Mouse (Mus musculus) skeletal muscle tissue, adult 2 months (tissue): ENCODE measurements around the gene Lyst.
A peak's percentile ranks its signal among the peaks of the same experiment; 100 is the strongest.

ENCODE experiments used
- DNase-seq: peaks from one replicate; pipeline ENCODE4 v3.0.0-alpha.2; 2012; ENCODE audit warnings: low read depth, low spot score

Lyst gene

DNA sequence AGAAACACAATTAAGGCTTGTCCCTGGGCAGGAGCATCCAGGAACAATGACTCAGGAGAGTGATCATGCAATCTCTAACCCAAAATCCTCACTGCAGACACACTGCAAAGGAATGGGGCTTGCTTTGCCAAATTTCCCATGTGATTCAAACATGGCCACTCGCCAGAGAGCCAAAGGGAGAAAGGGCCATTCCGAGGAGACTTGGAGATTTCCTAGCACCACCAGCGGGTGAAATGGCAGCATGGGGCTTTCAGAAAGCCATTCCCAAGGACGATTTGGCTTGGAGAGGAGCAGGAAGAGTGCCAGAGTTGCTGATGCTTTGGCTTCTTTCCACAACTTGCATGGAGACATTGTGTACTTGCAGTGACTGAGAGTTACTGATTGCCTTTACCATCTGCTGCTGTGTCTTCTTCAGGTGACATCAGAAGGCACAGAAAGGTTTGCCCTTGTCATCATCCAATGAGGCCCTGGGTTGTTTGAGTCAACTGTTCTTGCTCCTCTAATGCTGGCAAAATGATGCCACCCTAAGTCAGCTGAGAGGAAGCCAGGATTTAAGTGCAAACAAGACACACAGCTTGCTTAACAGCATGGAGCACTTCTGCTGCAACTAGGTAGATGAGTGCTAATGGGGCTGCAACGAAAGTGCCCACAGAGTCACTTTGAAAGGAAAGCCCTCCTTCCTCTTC is 16.5 kb upstream of the Lyst start:
- peak; percentile 83 for DNase-seq

DNA sequence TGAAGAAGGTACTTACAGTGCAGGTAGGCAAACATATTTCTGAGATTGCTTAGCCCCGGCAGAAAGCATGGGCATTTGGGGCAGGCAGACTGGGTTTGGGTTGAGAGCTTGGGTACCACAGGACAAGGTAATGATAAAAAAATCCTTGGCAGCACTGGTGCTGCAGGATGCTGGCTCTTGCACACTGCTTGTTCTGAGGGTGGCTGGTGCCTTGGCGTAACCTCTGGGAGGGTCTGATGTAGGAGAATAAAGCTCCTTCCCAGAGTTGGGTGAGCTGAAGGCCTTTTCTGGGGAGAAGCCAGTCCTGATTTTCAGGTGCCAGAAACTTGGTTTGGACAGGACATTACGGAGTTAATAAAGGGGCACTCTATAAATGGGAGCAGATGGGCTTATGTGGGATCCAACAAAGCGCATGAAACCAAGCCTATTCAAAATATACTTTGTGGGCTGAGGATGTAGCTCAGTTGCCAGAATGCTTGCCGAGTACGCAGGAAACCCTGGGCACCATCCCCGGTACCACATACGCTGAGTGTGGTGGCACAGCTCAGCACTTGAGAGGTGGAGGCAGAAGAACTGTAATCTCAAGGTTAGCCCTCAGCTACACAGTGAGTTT is 15.8 kb upstream of the Lyst start:
- DNase-seq = no peak

DNA sequence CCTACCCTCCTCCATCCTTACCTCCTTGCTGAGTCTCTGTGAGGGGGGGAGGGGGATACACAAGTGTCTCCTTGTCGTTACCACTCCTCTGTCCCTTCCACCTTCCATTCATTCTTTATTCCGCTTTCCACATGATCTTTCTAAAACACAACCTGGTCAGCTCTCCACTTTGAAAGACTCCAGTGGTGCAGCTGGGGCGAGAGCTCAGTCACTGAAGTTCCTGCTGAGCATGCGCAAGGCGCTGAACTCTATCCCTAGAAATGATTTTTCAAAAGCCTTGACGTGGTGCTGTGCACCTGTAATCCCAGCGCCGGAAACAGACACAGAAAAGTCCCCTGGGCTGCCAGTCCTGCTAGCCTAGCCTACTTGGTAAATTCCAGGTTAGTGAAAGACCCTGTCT is 15.1 kb upstream of the Lyst start:
- DNase-seq = no peak

DNA sequence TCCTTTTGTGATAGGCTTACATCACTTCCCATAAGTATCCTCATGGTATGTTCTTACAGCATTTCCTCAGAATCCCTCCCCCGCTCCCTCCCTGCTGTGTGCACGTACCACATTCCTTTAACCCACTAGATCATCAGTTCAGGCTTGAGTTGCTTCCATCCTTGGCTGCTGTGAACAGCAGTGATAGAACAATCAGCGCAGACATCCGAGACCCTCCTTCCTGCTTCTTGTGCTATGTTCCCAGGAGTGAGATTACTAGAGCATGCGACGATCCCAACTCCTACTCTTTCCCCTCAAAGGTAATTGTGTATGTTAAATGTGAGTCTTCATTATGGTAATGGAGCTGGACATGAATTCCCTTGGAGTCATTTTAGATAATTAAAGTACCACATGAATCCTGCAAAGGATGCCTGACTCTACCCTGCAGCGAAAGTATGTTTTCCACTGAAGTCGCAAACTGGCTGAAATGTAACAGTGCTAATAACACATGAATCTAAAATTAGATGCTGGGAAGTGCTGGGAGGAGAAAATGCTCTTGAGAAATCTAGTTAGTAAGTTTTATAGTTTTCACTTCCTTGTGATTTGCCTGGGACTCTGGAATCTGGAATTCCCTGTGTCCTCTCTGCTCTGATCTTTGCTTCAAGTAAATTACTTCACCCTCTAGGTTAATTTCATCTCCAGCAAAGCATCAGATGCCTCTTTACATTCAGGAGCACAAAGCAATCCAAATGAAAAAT is 13.6 kb upstream of the Lyst start:
- no peak for DNase-seq

DNA sequence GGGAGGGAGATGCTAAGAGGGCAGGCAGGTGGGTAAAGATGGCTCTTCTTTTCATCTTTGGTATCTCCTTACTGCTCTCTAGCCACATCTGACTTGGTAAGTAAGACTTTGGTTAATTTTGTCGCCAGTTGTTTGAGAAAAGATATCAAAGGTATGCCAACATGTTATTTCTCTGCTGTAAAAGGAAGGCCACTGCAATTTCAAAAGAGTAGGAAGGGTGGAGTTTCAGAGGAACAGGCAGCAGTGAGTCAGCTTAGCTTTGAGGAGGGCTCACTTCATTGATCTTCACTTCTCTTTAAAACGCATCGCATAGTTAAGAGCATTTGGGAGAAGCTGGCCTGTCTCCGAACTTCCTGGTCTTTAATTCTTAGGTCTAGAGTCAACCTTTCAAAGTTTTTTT is 8.2 kb upstream of the Lyst start:
- no peak for DNase-seq

DNA sequence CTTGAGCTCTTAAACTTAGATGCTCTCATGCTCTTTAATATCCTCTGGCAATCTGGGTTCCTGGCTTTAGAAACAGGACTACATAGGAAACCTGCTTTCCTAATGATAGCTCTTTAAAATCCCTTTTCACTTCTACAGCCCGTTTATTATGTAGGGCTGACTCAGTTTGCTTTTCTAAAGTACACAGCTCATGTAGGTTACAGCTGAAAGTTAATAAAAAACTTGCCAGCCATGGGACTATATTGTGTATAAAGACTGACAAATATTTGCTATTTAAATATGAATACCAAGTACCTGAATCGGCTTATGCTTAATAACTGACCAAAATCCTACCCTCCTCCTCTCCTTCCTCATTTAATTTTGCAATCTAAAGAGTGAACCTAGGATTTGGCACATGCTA is 6.7 kb upstream of the Lyst start:
- DNase-seq = no peak

DNA sequence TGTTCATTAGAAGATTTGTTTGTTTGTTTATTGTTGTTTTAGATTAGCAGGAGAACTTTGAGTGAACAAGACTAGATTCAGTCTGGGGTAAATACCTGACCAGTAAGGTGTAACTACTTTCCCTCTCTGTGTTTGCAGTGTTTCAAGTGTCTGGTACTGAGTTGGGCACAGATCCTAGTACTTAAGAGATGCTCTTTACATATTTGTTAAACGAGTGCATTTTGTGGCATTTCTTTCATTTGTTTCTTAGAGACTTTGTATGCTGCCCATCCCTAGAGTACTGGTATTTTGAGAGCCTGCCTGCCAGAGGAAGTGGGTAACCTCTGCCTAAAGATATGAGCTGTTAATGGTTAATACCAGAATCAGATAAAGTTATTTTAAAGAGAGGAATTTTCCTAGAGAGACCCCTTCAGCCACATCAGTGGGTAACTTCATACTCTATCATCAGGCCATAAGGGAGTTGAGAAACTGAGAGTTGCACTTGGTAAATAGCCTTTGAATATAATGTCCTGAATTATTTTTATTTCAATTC is 2.5 kb upstream of the Lyst start:
- no peak for DNase-seq

DNA sequence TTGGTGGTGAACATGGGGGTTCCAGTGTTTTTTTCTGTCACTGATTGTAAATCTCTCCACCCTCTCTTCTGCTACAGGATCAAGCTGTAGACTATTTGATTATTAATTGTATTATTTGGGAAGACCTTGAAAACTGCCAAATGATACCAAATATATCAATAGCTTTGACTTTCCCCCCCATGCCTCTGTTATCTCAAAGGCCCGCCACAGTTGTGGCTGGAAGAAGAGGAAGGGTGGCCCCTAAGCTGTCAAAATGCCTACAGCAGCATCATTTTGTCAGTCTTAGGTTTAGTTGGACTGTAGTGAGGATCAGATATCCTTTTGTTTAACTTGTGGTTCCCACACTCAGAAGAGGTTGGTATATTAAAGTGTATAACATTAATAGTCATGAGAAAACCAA is 1.7 kb upstream of the Lyst start:
- DNase-seq = no peak

DNA sequence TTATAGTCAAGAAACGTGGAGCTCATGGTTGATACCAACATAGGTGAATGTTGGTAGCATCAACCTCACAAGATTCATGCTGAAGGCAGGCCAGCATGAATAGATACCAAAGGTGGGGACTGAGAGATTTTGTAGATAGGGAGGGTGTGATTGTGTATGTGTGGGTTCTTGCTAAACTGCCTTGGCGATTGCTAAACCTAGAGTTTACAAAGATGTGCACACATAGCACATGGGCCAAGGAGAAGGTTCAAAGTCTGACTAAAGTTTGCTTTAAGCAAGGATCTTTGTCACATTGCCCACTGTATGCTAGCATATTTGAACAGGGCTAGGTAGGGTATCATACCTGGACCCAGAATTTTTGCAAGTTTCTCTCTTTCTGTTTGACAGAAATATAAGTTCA is 1.2 kb upstream of the Lyst start:
- no peak for DNase-seq

DNA sequence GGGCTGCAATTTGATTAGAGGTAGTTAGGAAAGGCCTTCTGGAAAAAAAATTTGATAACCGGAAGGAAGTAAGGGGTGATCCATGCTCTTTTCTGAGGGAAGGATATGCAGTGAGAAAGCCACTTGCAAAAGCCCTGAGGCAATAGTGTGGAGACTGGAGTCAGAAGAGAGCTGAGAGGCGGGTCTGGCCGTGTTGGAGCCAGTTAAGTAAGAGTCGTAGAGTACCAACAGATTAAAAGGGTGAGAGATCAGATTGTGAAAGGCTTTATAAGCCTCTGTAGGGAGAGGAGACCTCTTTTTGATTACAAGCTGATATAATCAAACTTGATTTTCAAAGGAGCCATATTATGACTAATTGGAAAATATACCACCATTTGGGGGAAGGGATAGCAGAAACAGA is 1.7 kb downstream of the Lyst start:
- no peak for DNase-seq

DNA sequence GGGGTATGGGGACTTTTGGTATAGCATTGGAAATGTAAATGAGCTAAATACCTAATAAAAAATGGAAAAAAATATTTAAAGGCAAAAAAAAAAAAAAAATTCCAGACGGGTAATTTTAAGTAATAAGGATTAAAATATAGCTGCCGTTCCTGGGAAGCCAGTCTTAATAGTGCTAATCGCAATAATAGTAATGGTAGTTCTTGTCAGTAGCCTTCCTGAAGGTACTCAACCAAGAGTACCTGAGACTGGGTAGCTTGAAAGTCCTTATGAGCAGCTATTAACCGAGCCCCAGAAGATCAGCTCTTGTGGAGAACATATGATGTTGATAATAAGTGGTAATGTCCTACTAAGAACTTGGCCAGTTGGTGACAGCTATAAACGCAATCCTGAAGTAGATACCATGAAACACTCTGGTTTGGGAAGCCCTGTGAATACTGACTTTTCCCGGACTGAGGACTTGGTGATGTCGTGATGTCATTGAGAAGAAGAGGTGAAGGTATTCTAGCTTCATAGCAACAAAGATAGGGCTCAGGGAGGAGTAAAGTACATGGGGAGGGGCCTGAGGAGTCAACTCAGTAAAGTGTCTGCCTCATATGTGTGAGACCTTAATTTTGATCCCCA is 6.3 kb downstream of the Lyst start:
- no peak for DNase-seq

DNA sequence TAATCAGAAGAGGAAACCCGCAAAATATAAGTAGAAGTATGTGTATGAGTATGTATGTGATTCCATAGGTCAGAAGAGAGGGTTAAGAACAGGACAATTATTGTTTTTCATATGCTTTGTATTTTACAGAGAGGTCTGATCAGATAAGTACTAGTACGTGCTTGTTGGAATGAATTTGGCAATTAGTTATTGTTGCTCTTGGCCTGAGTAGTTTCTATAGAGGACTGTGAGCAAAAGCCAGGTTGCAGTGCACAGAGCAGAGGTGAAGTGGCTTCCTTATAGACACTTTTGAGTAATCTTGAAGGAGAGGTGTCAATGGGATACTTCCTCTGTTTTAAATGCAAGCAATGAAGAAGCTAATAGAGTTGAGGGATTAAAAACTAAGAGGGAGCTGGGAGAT is 7.7 kb downstream of the Lyst start:
- no peak for DNase-seq

DNA sequence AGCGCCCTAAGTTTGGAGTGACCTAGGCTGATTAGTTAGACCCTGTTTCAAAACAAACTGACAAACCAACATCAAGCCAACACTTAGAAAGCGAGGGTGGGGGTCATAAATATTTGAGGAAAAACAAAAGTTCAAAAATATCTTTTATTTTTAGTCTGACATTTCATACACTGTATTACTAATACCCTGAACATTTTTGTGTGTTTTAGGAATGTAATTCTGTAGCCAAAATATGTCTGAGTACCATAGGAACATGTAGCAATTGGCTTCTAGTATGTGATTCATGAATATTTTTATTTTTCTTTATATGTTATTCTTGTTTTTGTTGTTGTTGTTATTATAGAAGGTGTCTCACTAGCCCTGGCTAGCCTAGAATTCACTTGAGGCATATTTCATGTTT is 11.2 kb downstream of the Lyst start:
- DNase-seq = no peak

DNA sequence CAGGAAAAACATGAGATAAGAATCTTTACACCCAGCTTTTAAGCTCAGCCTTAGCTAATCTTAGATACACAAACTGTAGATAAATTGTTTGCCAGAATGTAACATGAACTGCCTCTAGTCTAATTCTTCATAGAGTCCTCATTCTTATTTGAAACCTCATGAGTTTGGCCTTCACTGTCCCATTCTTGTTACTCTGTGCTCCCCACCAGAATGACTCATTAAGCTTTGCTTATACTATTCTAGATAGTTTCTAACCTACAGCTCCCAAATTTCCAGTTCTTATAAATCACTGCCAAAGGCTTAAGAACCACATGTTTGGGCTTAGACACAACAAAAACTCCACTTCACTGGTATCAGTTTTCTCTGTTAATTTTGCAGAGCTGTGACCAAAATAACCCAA is 16.0 kb downstream of the Lyst start:
- DNase-seq = no peak

DNA sequence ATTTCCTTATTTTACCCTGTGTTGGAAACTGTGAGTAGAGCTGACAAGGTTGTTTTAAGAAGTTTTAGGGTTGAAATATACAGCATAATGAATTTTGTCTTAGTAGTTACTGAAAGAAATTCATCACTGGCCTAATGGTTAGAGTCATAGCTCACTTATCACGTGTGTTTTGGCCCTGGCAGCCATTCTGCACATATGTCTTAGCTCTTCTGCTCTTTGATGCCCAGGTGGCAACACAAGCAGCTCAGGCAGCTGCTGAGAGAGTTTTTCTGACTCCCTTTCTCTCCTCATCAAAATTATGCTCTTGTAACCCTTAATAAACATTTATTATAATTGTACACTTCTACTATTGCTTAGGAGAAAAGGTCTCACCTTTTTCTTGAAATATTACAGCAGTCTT is 18.1 kb downstream of the Lyst start:
- DNase-seq = no peak

DNA sequence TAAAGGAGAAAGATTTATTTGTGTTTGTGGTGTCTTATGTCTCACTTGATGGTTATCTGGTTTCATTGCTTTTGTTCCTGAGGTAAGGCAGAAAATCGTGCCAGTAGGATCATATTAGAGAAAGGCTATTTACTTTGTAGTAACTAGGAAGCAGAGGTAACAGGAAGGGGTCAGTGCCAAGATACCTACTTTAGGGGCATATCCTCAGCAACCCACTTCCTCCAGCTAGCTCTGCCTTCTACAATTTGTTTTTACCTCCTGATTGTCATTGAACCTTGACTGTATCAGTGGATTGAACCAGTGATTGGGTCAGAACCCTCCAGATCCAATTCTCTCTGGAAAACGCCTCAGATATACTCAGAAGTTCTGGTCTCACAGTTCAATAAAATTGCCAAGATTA is 19.5 kb downstream of the Lyst start:
- no peak for DNase-seq

DNA sequence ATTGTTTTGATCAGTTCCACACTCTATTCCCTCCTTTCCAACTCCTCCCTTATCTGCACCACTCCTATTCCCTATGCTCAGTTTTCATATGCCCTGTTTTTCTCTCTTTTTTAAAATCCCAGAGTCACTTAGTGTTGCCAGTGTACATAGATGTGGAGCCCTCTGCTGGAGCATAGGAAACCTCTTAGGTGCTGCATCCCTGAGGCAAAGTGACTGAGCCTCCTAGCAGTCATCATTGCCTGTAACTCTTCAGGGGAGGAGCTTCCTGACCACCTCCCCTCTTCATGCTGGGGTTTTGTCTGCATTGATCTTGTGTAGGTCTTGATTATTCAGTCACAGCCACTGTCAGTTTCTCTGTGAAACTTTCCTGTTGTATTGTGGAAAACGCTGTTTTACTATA is 22.7 kb downstream of the Lyst start:
- peak; percentile 18 for DNase-seq

DNA sequence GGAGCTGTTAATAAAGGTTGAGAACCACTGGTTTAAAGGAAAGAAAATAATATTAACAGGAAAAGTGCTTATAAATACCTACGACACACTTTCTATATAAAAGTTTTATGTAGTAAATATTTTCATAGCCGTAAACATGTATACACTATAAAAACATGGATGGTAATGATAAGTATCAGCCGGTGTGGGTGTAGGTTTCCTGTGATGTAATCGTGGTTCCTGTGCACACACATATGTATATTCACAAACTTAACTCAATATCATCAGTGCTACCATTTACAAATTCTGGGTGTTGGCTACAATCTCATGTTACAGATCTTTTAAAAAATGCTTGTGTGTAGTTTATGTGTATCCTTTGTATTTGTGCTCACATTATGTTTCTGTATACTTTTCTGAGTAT is 24.0 kb downstream of the Lyst start:
- DNase-seq = no peak

DNA sequence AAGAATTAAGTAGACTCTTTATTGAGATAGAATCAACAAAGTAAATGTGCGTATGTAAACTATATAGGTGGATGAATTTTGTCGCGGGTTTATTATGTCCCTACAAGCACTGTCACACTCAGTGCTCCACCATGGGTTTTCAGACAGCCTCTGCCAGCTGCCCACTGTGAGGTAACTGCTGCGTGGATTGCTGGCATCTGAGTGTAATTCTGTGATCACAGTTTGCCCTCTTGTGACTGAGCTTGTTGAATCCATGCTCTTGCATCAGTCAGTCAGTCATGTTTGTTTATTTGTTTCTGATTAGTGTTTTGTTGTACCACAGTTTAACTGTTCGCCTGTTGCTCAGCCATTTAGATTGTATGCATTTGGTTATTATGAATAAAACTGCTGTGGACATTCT is 31.3 kb downstream of the Lyst start:
- no peak for DNase-seq

DNA sequence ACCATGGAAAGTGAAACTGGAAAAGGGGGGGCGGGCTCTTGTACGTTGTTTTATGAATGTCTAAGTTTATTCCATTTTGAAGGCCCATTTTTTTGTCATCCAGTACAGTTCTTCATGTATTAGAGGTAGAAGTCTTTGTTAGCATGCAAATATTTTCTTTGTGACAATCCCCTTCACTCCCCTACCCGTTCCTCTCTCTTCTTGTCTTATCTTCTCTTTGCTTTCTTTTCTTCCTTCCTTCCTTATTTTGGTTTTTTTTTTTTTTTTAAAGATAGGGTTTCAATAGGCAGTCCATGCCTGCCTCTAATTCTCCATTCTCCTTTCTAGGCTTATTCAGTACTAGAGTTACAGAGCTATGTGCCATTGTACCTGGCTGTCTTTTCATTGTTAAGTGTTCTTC is 32.4 kb downstream of the Lyst start:
- no peak for DNase-seq

DNA sequence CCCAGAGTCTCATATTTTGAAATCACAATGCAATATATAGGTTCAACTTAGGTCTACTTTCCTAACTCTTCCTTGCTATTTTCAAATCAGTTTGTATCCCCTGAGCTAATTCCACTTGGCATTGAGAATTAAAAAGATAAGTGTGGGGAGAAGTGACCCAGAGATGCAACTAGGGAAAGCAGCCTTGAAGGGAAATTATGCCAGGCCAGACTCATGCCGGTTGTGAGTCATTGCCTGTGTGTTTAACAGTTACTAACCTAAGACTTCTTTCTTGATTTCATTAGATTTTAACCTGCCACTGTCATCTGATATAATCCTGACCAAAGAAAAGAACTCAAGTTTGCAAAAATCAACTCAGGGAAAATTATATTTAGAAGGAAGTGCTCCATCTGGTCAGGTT is 43.5 kb downstream of the Lyst start:
- no peak for DNase-seq

DNA sequence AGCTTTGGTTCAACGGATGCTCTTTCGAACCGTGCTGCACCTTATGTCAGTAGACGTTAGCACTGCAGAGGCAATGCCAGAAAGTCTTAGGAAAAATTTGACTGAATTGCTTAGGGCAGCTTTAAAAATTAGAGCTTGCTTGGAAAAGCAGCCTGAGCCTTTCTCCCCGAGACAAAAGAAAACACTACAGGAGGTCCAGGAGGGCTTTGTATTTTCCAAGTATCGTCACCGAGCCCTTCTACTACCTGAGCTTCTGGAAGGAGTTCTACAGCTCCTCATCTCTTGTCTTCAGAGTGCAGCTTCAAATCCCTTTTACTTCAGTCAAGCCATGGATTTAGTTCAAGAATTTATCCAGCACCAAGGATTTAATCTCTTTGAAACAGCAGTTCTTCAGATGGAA is 44.5 kb downstream of the Lyst start:
- no peak for DNase-seq

DNA sequence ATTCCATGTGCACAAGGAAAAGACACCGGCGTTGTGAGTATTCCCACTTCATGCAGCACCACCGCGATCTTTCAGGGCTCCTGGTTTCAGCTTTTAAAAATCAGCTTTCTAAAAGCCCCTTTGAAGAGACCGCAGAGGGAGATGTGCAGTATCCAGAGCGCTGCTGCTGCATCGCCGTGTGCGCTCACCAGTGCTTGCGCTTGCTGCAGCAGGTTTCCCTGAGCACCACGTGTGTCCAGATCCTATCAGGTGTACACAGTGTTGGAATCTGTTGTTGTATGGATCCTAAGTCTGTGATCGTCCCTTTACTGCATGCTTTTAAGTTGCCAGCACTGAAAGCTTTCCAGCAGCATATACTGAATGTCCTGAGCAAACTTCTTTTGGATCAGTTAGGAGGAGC is 45.0 kb downstream of the Lyst start:
- DNase-seq = no peak
